7 mouse cellular contexts compared by ENCODE assay signal in the genomic region with DNA sequence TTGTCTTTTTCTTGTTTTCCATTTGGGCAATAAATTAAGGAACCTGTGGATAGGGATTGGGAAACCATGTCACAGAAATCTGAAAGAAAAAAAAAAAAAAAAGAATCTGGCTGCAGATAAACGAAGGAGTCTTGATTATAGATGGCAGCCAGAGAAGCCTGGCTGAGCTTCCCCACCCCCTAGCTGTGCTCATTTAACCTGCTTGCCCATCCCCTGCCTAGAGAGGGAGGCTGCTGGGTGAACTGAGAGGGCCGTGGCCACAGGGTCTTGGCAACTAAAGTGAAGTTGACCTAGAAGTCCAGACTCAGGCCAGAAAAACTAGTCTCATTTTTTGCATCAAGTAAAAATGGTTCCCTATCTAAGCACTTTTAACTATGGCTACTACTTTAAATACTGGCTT. TPM values are rescaled to one million over a fixed set of nuclear protein-coding genes. Genes with fewer than 3 reads are reported as not detected.
DNase-seq lines count a peak whose midpoint lies in the region; ATAC-seq and TF ChIP-seq lines count a peak whose summit lies in the region.

No protein-coding gene starts in this region.

- TF ChIP-seq CTCF in heart, postnatal 0 days (IDR thresholded peaks at IDR 0.05; ENCODE audit: low read depth) = no peak

- H3K36me3 ChIP-seq in heart, postnatal 0 days (replicated peaks; ENCODE audit: control insufficient read depth, insufficient read depth, low read length) = peaks cover 35% of the 10 kb centered on the region
- peaks cover 24% of the 10 kb centered on the region; the same call in 1 of the 2 replicates for H3K36me3 ChIP-seq in stomach, embryonic 14.5 days (ENCODE audit: control insufficient read depth, insufficient read depth, low read length)

- peak; percentile 48 to 58 for DNase-seq in right cerebral cortex, postnatal 10 days (ENCODE audit: low spot score in 2 of 2)
- no peak for DNase-seq in right cerebral cortex, postnatal 36 days (ENCODE audit: low spot score in 2 of 2)
- peak; percentile 49 for DNase-seq in cerebellum, adult 8-10 months
- no peak for DNase-seq in heart, postnatal 0 days (ENCODE audit: low spot score)
- peak; percentile 46 for DNase-seq in liver
- no peak for DNase-seq in urinary bladder, postnatal 14 days (ENCODE audit: low spot score)

- no peaks in the 10 kb centered on the region for H3K9me3 ChIP-seq in heart, postnatal 0 days (replicated peaks; ENCODE audit: control insufficient read depth, low read length)
- no peaks in the 10 kb centered on the region for H3K9me3 ChIP-seq in stomach, embryonic 14.5 days (ENCODE audit: control insufficient read depth, low read depth, low read length)

- peak overlapping the region; percentile 98 for H3K27ac ChIP-seq in heart, postnatal 0 days (ENCODE audit: low read depth)
- H3K27ac ChIP-seq in stomach, embryonic 14.5 days (ENCODE audit: low read length) = peak overlapping the region; percentile 96

- H3K4me1 ChIP-seq in heart, postnatal 0 days (ENCODE audit: control insufficient read depth, insufficient read depth) = peaks cover 11% of the 10 kb centered on the region; the same call in 1 of the 2 replicates
- H3K4me1 ChIP-seq in stomach, embryonic 14.5 days (ENCODE audit: control insufficient read depth, insufficient read depth, low read length) = peaks cover 25% of the 10 kb centered on the region

- no peak for TF ChIP-seq EP300 in heart, postnatal 0 days (IDR thresholded peaks at IDR 0.05; ENCODE audit: low read depth)

- no peak for ATAC-seq in heart, postnatal 0 days (ENCODE audit: insufficient read depth, low read depth)
- ATAC-seq in stomach, embryonic 14.5 days (ENCODE audit: insufficient number of reproducible peaks, insufficient read depth, low FRiP score, low read depth) = no peak

- H3K4me2 ChIP-seq in heart, postnatal 0 days (ENCODE audit: low read depth, low read length) = peak overlapping the region; percentile 98
- peak overlapping the region; percentile 90 for H3K4me2 ChIP-seq in stomach, embryonic 14.5 days (replicated peaks; ENCODE audit: low read depth, low read length)

- peak overlapping the region; percentile 69 for H3K4me3 ChIP-seq in heart, postnatal 0 days (ENCODE audit: low read depth, low read length)
- H3K4me3 ChIP-seq in stomach, embryonic 14.5 days (ENCODE audit: low read depth, low read length) = peak overlapping the region; percentile 50

- WGBS in heart, postnatal 0 days = 14% methylated on average over 2 of the region's 2 CpGs
- WGBS in stomach, embryonic 14.5 days = 5% methylated on average over 2 of the region's 2 CpGs

- H3K9ac ChIP-seq in heart, postnatal 0 days (replicated peaks; ENCODE audit: low read depth, low read length) = peak overlapping the region; percentile 80; the same call in 1 of the 2 replicates
- peak overlapping the region; percentile 74; the same call in 1 of the 2 replicates for H3K9ac ChIP-seq in stomach, embryonic 14.5 days (replicated peaks; ENCODE audit: low read depth, low read length)

- H3K27me3 ChIP-seq in heart, postnatal 0 days (ENCODE audit: control insufficient read depth, insufficient read depth, low read length) = no peaks in the 10 kb centered on the region
- no peaks in the 10 kb centered on the region for H3K27me3 ChIP-seq in stomach, embryonic 14.5 days (ENCODE audit: control insufficient read depth, insufficient read depth, low read length)

RNA-seq across cellular contexts. Expression of a gene that starts 3.4 kb away (rescaled TPM):
- 121 and 128 TPM in 2 replicates for total RNA-seq in heart, postnatal 0 days (2014; rRNA removed; ENCODE audit: low replicate concordance)
- 143 and 185 TPM in 2 replicates for polyA plus RNA-seq in heart, postnatal 0 days (2015; fragmentation: Nextera tagmentation; extraction: Ambion mirVana)
- polyA plus RNA-seq in stomach, embryonic 14.5 days (2014; fragmentation: Nextera tagmentation; extraction: Ambion mirVana) = 20.7 and 21.5 TPM in 2 replicates

Comparison
In these comparisons a context has a peak if more than half of its experiments do, and no peak if none do; other contexts are left out.
1. DNase-seq: peak in right cerebral cortex, postnatal 10 days (2 of 2), cerebellum, adult 8-10 months (single experiment) and liver (single experiment); none in right cerebral cortex, postnatal 36 days (0 of 2), heart, postnatal 0 days (single experiment) and urinary bladder, postnatal 14 days (single experiment).